27 mouse cellular contexts compared by ENCODE assay signal in the genomic region with DNA sequence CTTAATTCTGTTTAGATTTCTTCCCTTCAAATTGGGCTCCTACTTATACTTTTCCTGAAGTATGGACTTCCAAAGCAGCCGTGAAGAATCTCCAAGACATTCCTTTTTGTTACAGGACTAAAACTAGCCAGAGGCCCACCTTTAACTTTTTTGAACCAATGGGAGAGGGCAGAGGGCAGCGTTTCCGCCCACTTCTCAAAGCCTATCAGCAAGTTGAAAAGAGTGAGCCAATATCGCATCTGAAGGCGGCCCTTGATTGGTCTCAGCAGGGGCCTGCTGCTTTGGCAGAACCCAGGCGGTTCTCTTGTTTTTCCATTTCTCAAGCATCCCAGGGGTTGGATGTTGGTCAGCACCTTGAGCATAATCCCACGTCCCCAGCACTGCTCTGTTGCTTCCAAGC. TPM values are rescaled to one million over a fixed set of nuclear protein-coding genes. Genes with fewer than 3 reads are reported as not detected.
DNase-seq lines count a peak whose midpoint lies in the region; ATAC-seq and TF ChIP-seq lines count a peak whose summit lies in the region.
"Had no signal": no experiment of that assay in that cellular context is flagged by ENCODE, and none has a peak within 500 bp of the region (broad histone marks: within the 10 kb centered on the region; RNA-seq: fewer than 3 reads in every experiment).

A gene (minus strand): TSS at position 95 of the 400 bp plus-strand sequence.

- no peak within 1 kb of the TSS for H3K9ac ChIP-seq in midbrain, postnatal 0 days (replicated peaks; ENCODE audit: low read length, poor library complexity, severe bottlenecking)
- no peak within 1 kb of the TSS for H3K9ac ChIP-seq in midbrain, embryonic 13.5 days (replicated peaks)
- H3K9ac ChIP-seq in kidney, embryonic 14.5 days (ENCODE audit: low read depth, low read length), result no peak within 1 kb of the TSS
- H3K9ac ChIP-seq: embryonic facial prominence, embryonic 15.5 days; kidney, embryonic 15.5 days; liver, embryonic 15.5 days; lung, embryonic 15.5 days had no signal

- H3K4me1 ChIP-seq in midbrain, postnatal 0 days (ENCODE audit: insufficient read depth, low read length), result no peaks in the 10 kb centered on the region
- no peaks in the 10 kb centered on the region for H3K4me1 ChIP-seq in midbrain, embryonic 13.5 days (replicated peaks)
- H3K4me1 ChIP-seq in kidney, embryonic 14.5 days (ENCODE audit: control insufficient read depth, insufficient read depth, low read length), result no peaks in the 10 kb centered on the region
- H3K4me1 ChIP-seq: embryonic facial prominence, embryonic 15.5 days; kidney, embryonic 15.5 days; limb, embryonic 10.5 days; liver, embryonic 15.5 days; lung, embryonic 15.5 days had no signal

- H3K4me2 ChIP-seq in midbrain, postnatal 0 days (ENCODE audit: low read depth, low read length, poor library complexity, severe bottlenecking), result no peak within 1 kb of the TSS
- no peak within 1 kb of the TSS for H3K4me2 ChIP-seq in midbrain, embryonic 13.5 days (replicated peaks)
- H3K4me2 ChIP-seq in kidney, embryonic 14.5 days (replicated peaks; ENCODE audit: low read depth, low read length), result no peak within 1 kb of the TSS
- H3K4me2 ChIP-seq: embryonic facial prominence, embryonic 15.5 days; kidney, embryonic 15.5 days; liver, embryonic 15.5 days; lung, embryonic 15.5 days had no signal

- intact Hi-C loops in left cerebral cortex, postnatal 36 days (cut with DNase I), result no loop called here

- no peak for ATAC-seq in midbrain, postnatal 0 days (ENCODE audit: low FRiP score)
- no peak for ATAC-seq in midbrain, embryonic 13.5 days
- no peak for ATAC-seq in kidney, embryonic 14.5 days (ENCODE audit: low FRiP score, low TSS enrichment)
- ATAC-seq: forebrain, embryonic 14.5 days; intestine, postnatal 0 days had no signal

- no peaks in the 10 kb centered on the region for H3K9me3 ChIP-seq in midbrain, postnatal 0 days (ENCODE audit: low read length)
- no peaks in the 10 kb centered on the region for H3K9me3 ChIP-seq in midbrain, embryonic 13.5 days
- H3K9me3 ChIP-seq in kidney, embryonic 14.5 days (ENCODE audit: control insufficient read depth, low read length), result no peaks in the 10 kb centered on the region
- H3K9me3 ChIP-seq: embryonic facial prominence, embryonic 15.5 days; kidney, embryonic 15.5 days; limb, embryonic 10.5 days; liver, embryonic 15.5 days; lung, embryonic 15.5 days had no signal

- TF ChIP-seq CTCF in midbrain, postnatal 0 days (IDR thresholded peaks at IDR 0.05), result no peak

- H3K27me3 ChIP-seq in midbrain, postnatal 0 days (ENCODE audit: insufficient read depth, low read length), result no peaks in the 10 kb centered on the region
- no peaks in the 10 kb centered on the region for H3K27me3 ChIP-seq in midbrain, embryonic 13.5 days
- no peaks in the 10 kb centered on the region for H3K27me3 ChIP-seq in kidney, embryonic 14.5 days (ENCODE audit: control insufficient read depth, insufficient read depth, low read length)
- H3K27me3 ChIP-seq: embryonic facial prominence, embryonic 15.5 days; kidney, embryonic 15.5 days; liver, embryonic 15.5 days; lung, embryonic 15.5 days had no signal

- no peak within 1 kb of the TSS for H3K4me3 ChIP-seq in midbrain, postnatal 0 days (ENCODE audit: low read depth, low read length)
- no peak within 1 kb of the TSS for H3K4me3 ChIP-seq in midbrain, embryonic 13.5 days (replicated peaks)
- no peak within 1 kb of the TSS for H3K4me3 ChIP-seq in kidney, embryonic 14.5 days (ENCODE audit: low read length)
- H3K4me3 ChIP-seq: embryonic facial prominence, embryonic 15.5 days; kidney, embryonic 15.5 days; limb, embryonic 10.5 days; liver, embryonic 15.5 days; lung, embryonic 15.5 days had no signal

- no peaks in the 10 kb centered on the region for H3K36me3 ChIP-seq in midbrain, postnatal 0 days (ENCODE audit: insufficient read depth, low read length)
- H3K36me3 ChIP-seq in midbrain, embryonic 13.5 days, result no peaks in the 10 kb centered on the region
- no peaks in the 10 kb centered on the region for H3K36me3 ChIP-seq in kidney, embryonic 14.5 days (ENCODE audit: control insufficient read depth, insufficient read depth, low read length)
- H3K36me3 ChIP-seq: embryonic facial prominence, embryonic 15.5 days; kidney, embryonic 15.5 days; limb, embryonic 10.5 days; liver, embryonic 15.5 days; lung, embryonic 15.5 days had no signal

- WGBS in midbrain, postnatal 0 days, result 25% methylated on average over 7 of the region's 7 CpGs
- 19% methylated on average over 7 of the region's 7 CpGs for WGBS in midbrain, embryonic 13.5 days
- WGBS in kidney, embryonic 14.5 days, result 38% methylated on average over 7 of the region's 7 CpGs

- peak; percentile 16 for DNase-seq in embryo, embryonic 9.5 days (ENCODE audit: extremely low spot score)
- DNase-seq in embryo, embryonic 11 days, result no peak
- no peak for DNase-seq in left cerebral cortex, adult 18-20 months (ENCODE audit: low spot score in 2 of 2)
- no peak for DNase-seq in left cerebral cortex, postnatal 36 days (ENCODE audit: low spot score in 2 of 2)
- no peak for DNase-seq in midbrain, postnatal 0 days (ENCODE audit: low spot score)
- no peak for DNase-seq in right cerebral cortex, adult 2 months (ENCODE audit: low spot score in 2 of 2)
- DNase-seq: adrenal gland, adult 2 months; cerebellum, adult 11-12 months; cerebellum, postnatal 14 days; heart, postnatal 4 days; kidney, postnatal 36 days; liver; thymus, adult 18-20 months; thymus, postnatal 36 days had no signal

- no peak within 1 kb of the TSS for H3K27ac ChIP-seq in midbrain, postnatal 0 days (ENCODE audit: low read depth, low read length)
- no peak within 1 kb of the TSS for H3K27ac ChIP-seq in midbrain, embryonic 13.5 days
- no peak within 1 kb of the TSS for H3K27ac ChIP-seq in kidney, embryonic 14.5 days (ENCODE audit: low read depth, low read length)
- H3K27ac ChIP-seq: embryonic facial prominence, embryonic 15.5 days; kidney, embryonic 15.5 days; limb, embryonic 10.5 days; liver, embryonic 15.5 days; lung, embryonic 15.5 days; macrophage had no signal

RNA-seq across cellular contexts. Expression of the gene that starts here (rescaled TPM):
- 10 to 100 TPM; 16.4 to 16.6 TPM for total RNA-seq in left cerebral cortex, adult 18-20 months (2021)
- 10 to 100 TPM in 1 of 2 experiments, 1 to 10 TPM in 1; 7.3 to 13.6 TPM for total RNA-seq in left cerebral cortex, postnatal 36 days (2021)
- 17.2 and 19.6 TPM in 2 replicates for total RNA-seq in midbrain, postnatal 0 days (2014; rRNA removed)
- 13.6 and 14.3 TPM in 2 replicates for polyA plus RNA-seq in midbrain, postnatal 0 days (2015; fragmentation: Nextera tagmentation; extraction: Ambion mirVana)
- 1.8 and 2.5 TPM in 2 replicates for polyA plus RNA-seq in midbrain, embryonic 13.5 days (2015; fragmentation: Nextera tagmentation; extraction: Ambion mirVana)
- 0.05 TPM in 1 of 2 replicates, not detected in the other for polyA plus RNA-seq in kidney, embryonic 14.5 days (2014; fragmentation: Nextera tagmentation; extraction: Ambion mirVana)
- total RNA-seq: monocyte, adult 5-6 weeks; neutrophil, adult 5-6 weeks had no signal
- polyA plus RNA-seq: macrophage; small intestine, adult 2 months had no signal
